Mouse (Mus musculus) naive thymus-derived CD4-positive, alpha-beta T cell, adult 2 months (primary cell): ENCODE measurements around the gene Cacna1f.

ENCODE experiments used
- DNase-seq: peaks from one replicate; pipeline ENCODE4 v3.0.0-alpha.2; 2011; ENCODE audit warnings: low read depth

Cacna1f gene

GRCm38 (mm10) chrX:7606783-7607182, at the start of gene Cacna1f:
Gene Cacna1f (plus strand): TSS chrX:7607083.
- DNase-seq, result no peak

DNA sequence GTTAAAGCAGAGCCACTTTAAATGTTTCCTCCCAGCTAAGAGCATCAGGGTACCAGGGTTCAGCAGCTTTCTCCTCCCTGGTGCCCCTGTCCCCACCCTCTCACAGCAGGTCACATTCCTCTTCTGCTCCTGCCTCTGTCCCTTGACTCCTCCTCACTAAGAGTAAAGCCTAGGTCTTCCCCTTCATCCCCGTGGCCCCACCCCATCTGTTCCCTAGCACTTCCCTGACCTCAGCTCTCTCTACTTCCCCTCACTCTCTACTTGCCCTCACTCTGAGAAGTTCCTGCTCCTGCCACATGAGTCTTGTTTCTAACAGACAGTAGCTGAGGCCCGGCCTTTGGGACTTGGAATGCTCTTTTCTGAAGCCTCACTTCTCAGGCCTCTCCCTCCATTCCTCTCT, 43.8 kb upstream of the Cacna1f start:
- no peak for DNase-seq

DNA sequence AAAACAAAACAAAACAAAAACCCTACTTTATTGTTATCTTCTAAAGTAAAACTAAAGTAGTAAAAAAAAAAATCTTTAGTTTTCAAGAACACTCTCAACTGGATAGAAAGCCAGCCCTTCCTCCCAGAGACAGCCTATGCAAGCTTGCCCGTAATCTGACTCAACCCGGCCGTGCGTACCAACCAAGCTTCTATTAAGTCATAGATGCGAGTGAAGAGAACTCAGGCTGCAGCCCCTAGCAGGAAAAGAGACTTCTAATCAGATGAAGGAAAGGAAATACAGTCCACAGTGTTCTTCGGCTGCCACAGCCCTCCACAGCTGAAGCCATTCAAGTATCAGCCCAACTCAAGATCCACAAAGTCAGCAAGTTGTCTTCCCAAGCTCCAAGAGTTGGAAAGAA, 40.5 kb upstream of the Cacna1f start:
- DNase-seq, result peak; percentile 65

DNA sequence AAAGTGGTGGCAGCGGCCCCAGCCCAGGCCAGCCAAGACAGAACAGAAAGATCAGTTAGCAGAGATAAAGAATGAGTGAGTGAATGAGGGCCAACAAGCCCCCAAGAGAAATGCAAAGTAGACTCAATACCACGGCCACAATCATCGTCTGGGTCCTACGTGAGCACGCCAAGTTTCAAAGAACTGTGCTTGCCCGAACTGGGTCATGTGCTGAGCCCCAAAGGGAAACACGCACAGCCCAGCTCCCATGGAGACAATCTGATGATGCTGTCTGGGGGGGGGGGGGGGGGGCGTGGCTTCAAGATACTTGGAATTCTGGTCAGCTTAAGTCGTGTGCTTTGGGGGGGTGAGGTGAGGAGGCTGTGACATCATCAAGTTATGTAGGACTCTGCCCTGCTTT, 39.4 kb upstream of the Cacna1f start:
- DNase-seq, result peak; percentile 60

GRCm38 (mm10) chrX:7570481-7571175, 36.3 kb upstream of the Cacna1f start:
- peak; percentile 71 for DNase-seq

GRCm38 (mm10) chrX:7571565-7572136, 35.2 kb upstream of the Cacna1f start:
- DNase-seq, result peak; percentile 31

DNA sequence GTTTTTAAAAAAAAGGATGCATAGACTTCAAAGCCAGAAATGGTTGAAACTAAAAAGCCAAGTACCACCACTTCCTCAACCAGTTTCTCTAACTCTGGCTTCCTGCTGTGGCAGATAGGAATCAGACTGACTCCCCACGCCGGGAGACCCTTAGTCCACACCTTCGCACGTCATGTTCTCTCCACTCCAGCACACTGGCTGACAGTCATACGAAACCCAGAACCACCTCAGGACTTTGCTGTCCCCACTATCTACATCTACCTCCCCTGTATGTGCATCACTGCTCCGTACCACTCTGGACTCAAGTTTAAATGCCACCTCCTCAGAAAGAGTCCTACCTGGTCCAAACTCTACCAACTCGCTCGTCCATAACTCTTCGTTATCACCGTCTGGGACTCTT, 34.4 kb upstream of the Cacna1f start:
- peak; percentile 69 for DNase-seq

DNA sequence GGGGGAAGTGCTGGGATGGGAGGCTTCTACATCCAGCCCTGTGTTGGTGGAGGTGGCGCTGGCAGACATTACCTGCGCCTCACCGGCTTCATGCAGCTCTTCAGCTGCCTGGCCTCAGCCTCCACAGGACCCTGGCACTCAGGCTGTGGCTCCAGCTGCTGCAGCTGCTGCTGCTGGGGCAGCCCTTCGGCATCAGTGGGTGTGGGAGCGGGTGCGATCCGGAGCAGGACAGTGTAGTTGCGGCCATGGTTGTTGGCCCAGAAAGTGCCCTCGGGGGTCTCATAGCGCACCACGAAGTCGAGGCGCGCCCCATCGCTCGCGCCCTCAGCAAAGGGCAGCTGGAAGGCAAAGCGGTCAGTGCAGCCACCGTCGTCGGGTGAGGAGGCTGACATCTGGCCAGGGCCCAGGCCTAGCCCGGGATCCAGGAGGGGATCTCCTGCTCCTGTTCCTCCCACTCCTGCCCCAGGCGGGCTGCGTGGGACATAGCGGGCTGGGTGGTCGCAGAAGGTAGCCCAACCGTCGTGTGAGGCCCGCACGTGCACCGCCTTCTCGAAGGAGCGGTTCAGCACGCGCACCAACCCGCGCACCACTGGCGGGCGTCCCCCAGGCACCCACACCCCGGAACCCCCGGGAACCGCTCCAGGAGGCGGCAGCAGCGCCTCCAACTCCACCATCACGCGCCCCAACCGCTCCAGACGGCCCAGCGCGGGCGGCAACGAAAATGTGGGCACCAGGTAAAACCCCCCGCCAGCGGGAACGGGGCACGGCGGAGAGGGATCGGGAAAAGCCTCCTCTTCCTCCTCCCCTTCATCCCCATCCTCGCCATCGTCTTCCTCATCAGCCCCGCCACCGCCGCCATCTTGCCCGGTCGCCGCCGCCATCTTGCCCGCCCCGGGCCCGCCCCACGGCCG, 33.5 kb upstream of the Cacna1f start, which contains the start of gene Foxp3:
Gene Foxp3, plus strand, starts transcription at position 469 of the 911 bp plus-strand sequence.
- no peak for DNase-seq

- DNase-seq, result peak; percentile 96
Measured at GRCm38 (mm10) chrX:7574087-7574884, 32.6 kb upstream of the Cacna1f start, which contains the start of gene Ppp1r3f. Gene Ppp1r3f (minus strand): TSS chrX:7574283.

GRCm38 (mm10) chrX:7574885-7575231, 32.0 kb upstream of the Cacna1f start:
- DNase-seq, result no peak

DNA sequence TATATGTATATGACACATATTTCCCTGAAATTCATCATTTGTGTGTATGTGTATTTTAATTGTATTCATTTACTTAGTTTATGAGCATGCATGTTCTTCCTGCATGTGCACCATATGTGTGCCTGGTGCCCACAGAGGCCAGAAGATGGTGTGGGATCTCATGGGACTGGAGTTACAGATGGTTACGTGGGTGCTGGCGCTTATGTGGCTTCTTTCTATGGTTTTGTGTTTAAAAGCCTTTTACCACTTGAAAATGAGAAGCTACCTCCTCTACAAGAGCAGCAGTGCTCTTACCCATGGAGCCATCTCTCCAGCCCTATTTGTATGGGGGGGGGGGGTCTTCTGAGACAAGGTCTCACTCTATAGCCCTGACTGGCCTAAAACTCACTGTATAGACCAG, 25.7 kb upstream of the Cacna1f start:
- DNase-seq, result no peak

DNA sequence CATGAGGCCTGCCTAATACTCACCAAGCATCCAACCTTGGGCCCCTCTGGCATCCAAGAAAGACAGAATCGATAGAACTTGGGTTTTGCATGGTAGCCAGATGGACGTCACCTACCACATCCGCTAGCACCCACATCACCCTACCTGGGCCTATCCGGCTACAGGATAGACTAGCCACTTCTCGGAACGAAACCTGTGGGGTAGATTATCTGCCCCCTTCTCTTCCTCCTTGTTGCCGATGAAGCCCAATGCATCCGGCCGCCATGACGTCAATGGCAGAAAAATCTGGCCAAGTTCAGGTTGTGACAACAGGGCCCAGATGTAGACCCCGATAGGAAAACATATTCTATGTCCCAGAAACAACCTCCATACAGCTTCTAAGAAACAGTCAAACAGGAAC, 23.0 kb upstream of the Cacna1f start:
- DNase-seq, result no peak

- DNase-seq, result peak; percentile 30
Measured at GRCm38 (mm10) chrX:7586356-7586755, 20.5 kb upstream of the Cacna1f start.

GRCm38 (mm10) chrX:7595371-7595770, 11.5 kb upstream of the Cacna1f start:
- no peak for DNase-seq

DNA sequence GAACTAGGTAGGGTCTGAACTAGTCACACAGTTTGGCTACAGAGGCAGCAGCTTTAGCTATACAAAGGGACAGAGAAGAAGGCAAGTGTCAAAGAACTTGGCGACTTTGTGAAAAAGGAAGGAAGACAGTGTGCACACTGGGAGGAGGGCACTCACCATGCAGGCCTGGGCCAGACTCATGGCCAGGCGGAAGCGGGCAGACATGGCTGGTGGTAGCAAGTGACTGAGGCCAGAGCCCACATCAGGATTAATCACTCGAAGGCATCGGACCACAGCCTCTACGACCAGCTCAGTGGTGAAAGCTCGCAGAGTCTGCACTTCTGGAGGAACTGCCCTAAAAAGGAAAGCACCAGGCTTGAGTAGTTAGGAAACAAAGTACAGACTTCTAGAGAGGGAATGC, 2.9 kb upstream of the Cacna1f start:
- no peak for DNase-seq

- peak; percentile 81 for DNase-seq
Measured at GRCm38 (mm10) chrX:7604879-7605574, 1.9 kb upstream of the Cacna1f start, which contains the start of gene Ccdc22. Gene Ccdc22 (minus strand): TSS chrX:7605517.

DNA sequence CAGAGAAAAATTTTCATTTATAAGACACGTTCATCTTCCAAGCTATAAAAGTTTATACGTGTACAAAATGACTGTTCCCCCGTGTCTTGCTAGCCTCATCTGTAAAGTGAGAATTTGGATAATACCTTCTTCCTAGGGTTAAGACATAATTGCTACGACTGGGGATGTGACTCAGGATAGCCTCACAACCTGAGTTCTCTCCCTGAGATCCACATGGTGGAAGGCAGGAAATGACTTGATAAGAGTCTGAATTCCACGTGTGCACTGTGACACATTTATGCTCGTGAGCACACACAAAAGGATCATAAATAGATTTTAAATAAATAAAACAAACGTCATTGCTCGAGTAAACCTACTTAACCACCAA, 1.3 kb upstream of the Cacna1f start:
- DNase-seq, result peak; percentile 47

DNA sequence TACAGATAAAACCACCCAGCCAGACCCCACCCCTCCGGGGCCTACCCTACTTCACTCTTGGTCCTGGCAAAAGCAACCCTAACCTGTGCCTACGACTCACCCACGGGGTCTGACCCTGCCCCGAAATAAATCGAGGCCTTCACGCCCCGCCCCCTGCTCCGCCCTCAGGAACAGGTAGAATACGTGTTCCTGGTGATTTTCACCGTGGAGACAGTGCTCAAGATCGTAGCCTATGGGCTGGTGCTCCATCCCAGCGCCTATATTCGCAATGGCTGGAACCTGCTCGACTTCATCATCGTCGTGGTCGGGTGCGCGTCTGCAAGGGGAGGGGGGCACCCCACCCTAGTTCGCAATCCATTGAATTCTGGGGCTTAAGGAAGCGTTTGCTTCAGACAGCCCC, 3.2 kb downstream of the Cacna1f start:
- DNase-seq, result no peak

DNA sequence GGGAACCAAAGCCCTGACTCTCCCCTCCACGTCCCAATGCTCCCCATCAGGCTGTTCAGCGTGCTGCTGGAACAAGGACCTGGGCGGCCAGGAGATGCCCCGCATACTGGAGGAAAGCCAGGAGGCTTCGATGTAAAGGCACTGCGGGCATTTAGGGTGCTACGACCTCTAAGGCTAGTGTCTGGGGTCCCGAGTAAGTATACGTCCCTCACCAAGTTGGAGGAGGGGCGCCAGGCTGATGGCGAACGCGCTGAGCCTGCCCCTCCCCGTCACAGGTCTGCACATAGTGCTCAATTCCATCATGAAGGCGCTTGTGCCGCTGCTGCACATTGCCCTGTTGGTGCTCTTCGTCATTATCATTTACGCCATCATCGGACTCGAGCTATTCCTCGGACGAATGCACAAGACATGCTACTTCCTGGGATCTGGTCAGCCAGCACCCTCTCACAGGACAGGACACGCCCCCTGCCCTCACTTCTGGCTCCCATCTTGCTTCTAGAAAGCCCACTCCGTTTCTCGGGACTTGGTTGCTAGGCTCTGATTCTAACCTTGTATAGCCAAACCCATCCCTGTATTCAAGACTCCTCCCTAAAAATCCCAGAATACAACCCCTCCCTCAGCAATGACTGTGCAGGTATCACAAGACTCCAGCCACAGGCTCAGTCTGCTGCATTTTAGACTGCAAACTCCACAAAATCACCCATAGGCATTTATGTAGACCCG, 3.8 kb downstream of the Cacna1f start:
- DNase-seq, result no peak

GRCm38 (mm10) chrX:7617889-7618551, 11.1 kb downstream of the Cacna1f start:
- DNase-seq, result peak; percentile 74
